Mouse (Mus musculus) embryonic facial prominence, embryonic 12.5 days (tissue): ENCODE results near the gene Cep95. TPM values are rescaled to one million over a fixed set of nuclear protein-coding genes. Genes with fewer than 3 reads are reported as not detected.
A peak's percentile ranks its signal among the peaks of the same experiment; 100 is the strongest.
"Not testable (repeated sequence)": the region's sequence is repeated elsewhere in the genome, so short reads cannot be mapped to it uniquely, and the experiment has no call there.

Source experiments
- ATAC-seq: fragments of 200-750 bp; cut with Nextera tagmentation; 2 replicates; pipeline ENCODE4 v1.8.0; 2017; ENCODE audit not compliant: insufficient number of reproducible peaks, insufficient read depth, low FRiP score, low TSS enrichment
- H3K27ac ChIP-seq: fragments of 300-500 bp; sonication (generic); 2 replicates; pipeline ENCODE4 v1.5.1; 2016; ENCODE audit warnings: mild to moderate bottlenecking
- H3K27me3 ChIP-seq: fragments of 300-500 bp; sonication (generic); 2 replicates; pipeline ENCODE4 v1.6.1; 2016; ENCODE audit warnings: mild to moderate bottlenecking, moderate library complexity
- H3K36me3 ChIP-seq: fragments of 300-500 bp; sonication (generic); 2 replicates; pipeline ENCODE4 v1.6.1; 2016; ENCODE audit warnings: mild to moderate bottlenecking
- H3K4me1 ChIP-seq: fragments of 300-500 bp; sonication (generic); 2 replicates; pipeline ENCODE4 v1.6.1; 2016
- H3K4me2 ChIP-seq: fragments of 300-500 bp; sonication (generic); replicated peaks from 2 replicates; pipeline ENCODE4 v1.6.1; 2016; ENCODE audit warnings: mild to moderate bottlenecking, moderate library complexity
- H3K4me3 ChIP-seq: fragments of 300-500 bp; sonication (generic); 2 replicates; pipeline ENCODE4 v1.5.1; 2016; ENCODE audit warnings: mild to moderate bottlenecking
- H3K9ac ChIP-seq: fragments of 300-500 bp; sonication (generic); 2 replicates; pipeline ENCODE4 v1.6.1; 2016; ENCODE audit warnings: mild to moderate bottlenecking, moderate library complexity
- H3K9me3 ChIP-seq: fragments of 300-500 bp; sonication (generic); 2 replicates; pipeline ENCODE4 v1.6.1; 2016; ENCODE audit warnings: mild to moderate bottlenecking, moderate library complexity
- WGBS: fragments of 180-500 bp; shearing (Covaris S2); methylation state at CpG from one replicate; pipeline ENCODE4 v1.1.7; 2016; 5-methylcytosine and 5-hydroxymethylcytosine counted together
- polyA plus RNA-seq: library from polyadenylated mRNA; unstranded; fragments of >200 nt; fragmentation: Nextera tagmentation; extraction: Ambion mirVana; gene quantifications from 2 replicates; pipeline ENCODE4 v1.2.1, GENCODE M21; 2016

Cep95 gene
- polyA plus RNA-seq, 1 experiment from 2014 or later = 28.1 TPM

- H3K9ac ChIP-seq = peak overlapping the region; percentile 99
- H3K9me3 ChIP-seq = no peaks in the 10 kb centered on the region
- peak overlapping the region; percentile 78 for H3K4me2 ChIP-seq
- peak; percentile 68 for ATAC-seq
- H3K4me1 ChIP-seq = peaks cover 20% of the 10 kb centered on the region
- H3K27ac ChIP-seq = peak overlapping the region; percentile 99
- H3K36me3 ChIP-seq = peaks cover 48% of the 10 kb centered on the region
- no peaks in the 10 kb centered on the region for H3K27me3 ChIP-seq
- peak overlapping the region; percentile 75 for H3K4me3 ChIP-seq
- WGBS = under 1% methylated on average over 76 of the region's 79 CpGs
Observed at GRCm38 (mm10) chr11:106788026-106788774, 852 bp upstream of the Cep95 start.

GRCm38 (mm10) chr11:106789649-106790048 lies 597 bp downstream of the Cep95 start:
- Histone ChIP-seq H3K9me3 (no peaks in the 10 kb centered on the region), H3K27ac (peak overlapping the region; percentile 99), H3K4me1 (peaks cover 17% of the 10 kb centered on the region), H3K4me2 (peak overlapping the region; percentile 78), H3K9ac (peak overlapping the region; percentile 99), H3K4me3 (peak overlapping the region; percentile 75), H3K27me3 (no peaks in the 10 kb centered on the region), H3K36me3 (peaks cover 48% of the 10 kb centered on the region)
- WGBS = under 1% methylated on average over 6 of the region's 6 CpGs
- 0 out of 2 replicates have a peak, but pooled peaks have one; percentile 1 for ATAC-seq

- H3K27me3 ChIP-seq = no peaks in the 10 kb centered on the region
- peaks cover 13% of the 10 kb centered on the region; the same call in 1 of the 2 replicates for H3K4me1 ChIP-seq
- peaks cover 54% of the 10 kb centered on the region for H3K36me3 ChIP-seq
- H3K27ac ChIP-seq = no peak overlapping the region
- H3K9ac ChIP-seq = no peak overlapping the region
- 67% methylated on average over 4 of the region's 4 CpGs for WGBS
- no peak overlapping the region for H3K4me2 ChIP-seq
- peaks cover 3% of the 10 kb centered on the region; the same call in 1 of the 2 replicates for H3K9me3 ChIP-seq
- H3K4me3 ChIP-seq = no peak overlapping the region
- ATAC-seq = no peak
Observed at GRCm38 (mm10) chr11:106793846-106794245, 4.8 kb downstream of the Cep95 start.

- peaks cover 71% of the 10 kb centered on the region for H3K36me3 ChIP-seq
- peaks cover 3% of the 10 kb centered on the region; the same call in 1 of the 2 replicates for H3K9me3 ChIP-seq
- peaks cover 7% of the 10 kb centered on the region; the same call in 1 of the 2 replicates for H3K4me1 ChIP-seq
- 0 out of 2 replicates have a peak overlapping the region, but pooled peaks have one; percentile 9 for H3K4me2 ChIP-seq
- WGBS = 37% methylated on average over 9 of the region's 9 CpGs
- H3K27ac ChIP-seq = 0 out of 2 replicates have a peak overlapping the region, but pooled peaks have one; percentile 36
- no peak for ATAC-seq
- H3K4me3 ChIP-seq = no peak overlapping the region
- no peaks in the 10 kb centered on the region for H3K27me3 ChIP-seq
- no peak overlapping the region for H3K9ac ChIP-seq
Observed at GRCm38 (mm10) chr11:106795679-106796078, 6.6 kb downstream of the Cep95 start.

- H3K4me3 ChIP-seq = no peak overlapping the region
- no peak overlapping the region for H3K9ac ChIP-seq
- H3K9me3 ChIP-seq = peaks cover 3% of the 10 kb centered on the region; the same call in 1 of the 2 replicates
- WGBS = 87% methylated on average over 10 of the region's 10 CpGs
- H3K27me3 ChIP-seq = no peaks in the 10 kb centered on the region
- H3K27ac ChIP-seq = no peak overlapping the region
- no peak overlapping the region for H3K4me2 ChIP-seq
- H3K36me3 ChIP-seq = peaks cover 75% of the 10 kb centered on the region
- no peak for ATAC-seq
- H3K4me1 ChIP-seq = no peaks in the 10 kb centered on the region
Observed at GRCm38 (mm10) chr11:106802069-106802627, 13.1 kb downstream of the Cep95 start.

- H3K27me3 ChIP-seq, H3K27ac ChIP-seq, H3K4me3 ChIP-seq, H3K9ac ChIP-seq, ATAC-seq, H3K9me3 ChIP-seq, H3K4me1 ChIP-seq, H3K4me2 ChIP-seq: not testable (repeated sequence)
- H3K36me3 ChIP-seq = peaks cover 58% of the 10 kb centered on the region
- 75% methylated on average over 1 of the region's 1 CpGs for WGBS
Observed at GRCm38 (mm10) chr11:106807442-106807841, 18.4 kb downstream of the Cep95 start.

GRCm38 (mm10) chr11:106812410-106813136 lies 23.5 kb downstream of the Cep95 start:
- Histone ChIP-seq H3K9ac (no peak overlapping the region), H3K27me3 (no peaks in the 10 kb centered on the region), H3K36me3 (peaks cover 71% of the 10 kb centered on the region), H3K4me2 (no peak overlapping the region), H3K4me1 (peaks cover 9% of the 10 kb centered on the region), H3K9me3 (no peaks in the 10 kb centered on the region), H3K4me3 (no peak overlapping the region), H3K27ac (no peak overlapping the region)
- 92% methylated on average over 7 of the region's 7 CpGs for WGBS
- no peak for ATAC-seq

- Histone ChIP-seq H3K9ac (no peak overlapping the region), H3K4me2 (no peak overlapping the region), H3K4me1 (peaks cover 14% of the 10 kb centered on the region), H3K4me3 (no peak overlapping the region), H3K9me3 (no peaks in the 10 kb centered on the region), H3K36me3 (peaks cover 80% of the 10 kb centered on the region), H3K27ac (peak overlapping the region; percentile 36; the same call in 1 of the 2 replicates), H3K27me3 (no peaks in the 10 kb centered on the region)
- 41% methylated on average over 14 of the region's 14 CpGs for WGBS
- ATAC-seq = no peak
Observed at GRCm38 (mm10) chr11:106814601-106815320, 25.7 kb downstream of the Cep95 start.

- Histone ChIP-seq H3K36me3 (peaks cover 76% of the 10 kb centered on the region), H3K27me3 (no peaks in the 10 kb centered on the region), H3K9ac (no peak overlapping the region), H3K4me1 (peaks cover 14% of the 10 kb centered on the region), H3K4me2 (no peak overlapping the region), H3K9me3 (no peaks in the 10 kb centered on the region), H3K4me3 (no peak overlapping the region), H3K27ac (no peak overlapping the region)
- 93% methylated on average over 2 of the region's 2 CpGs for WGBS
- no peak for ATAC-seq
Observed at GRCm38 (mm10) chr11:106815331-106815730, 26.3 kb downstream of the Cep95 start.

GRCm38 (mm10) chr11:106815761-106816160 lies 26.7 kb downstream of the Cep95 start:
- 80% methylated on average over 2 of the region's 2 CpGs for WGBS
- Histone ChIP-seq H3K4me1 (peaks cover 14% of the 10 kb centered on the region), H3K9me3 (no peaks in the 10 kb centered on the region), H3K27me3 (no peaks in the 10 kb centered on the region), H3K36me3 (peaks cover 74% of the 10 kb centered on the region), H3K4me3 (no peak overlapping the region), H3K27ac (no peak overlapping the region), H3K4me2 (no peak overlapping the region), H3K9ac (no peak overlapping the region)
- ATAC-seq = no peak

- ATAC-seq = no peak
- 68% methylated on average over 7 of the region's 7 CpGs for WGBS
- H3K4me3 ChIP-seq = no peak overlapping the region
- no peak overlapping the region for H3K27ac ChIP-seq
- H3K27me3 ChIP-seq = no peaks in the 10 kb centered on the region
- H3K36me3 ChIP-seq = peaks cover 74% of the 10 kb centered on the region
- no peak overlapping the region for H3K9ac ChIP-seq
- H3K4me1 ChIP-seq = peaks cover 14% of the 10 kb centered on the region
- no peak overlapping the region for H3K4me2 ChIP-seq
- H3K9me3 ChIP-seq = no peaks in the 10 kb centered on the region
Observed at GRCm38 (mm10) chr11:106816316-106816715, 27.3 kb downstream of the Cep95 start.
